Mouse (Mus musculus) thymus, adult 2 months (tissue): Measurements from ENCODE around the gene Srgap2.

Experiments used
- CTCF ChIP-seq: fragments of 200-500 bp; IDR thresholded peaks from 2 replicates; pipeline ENCODE4 v1.5.1; 2012; ENCODE audit warnings: mild to moderate bottlenecking, control low read depth, low read length, moderate library complexity, borderline replicate concordance; ENCODE audit not compliant: control insufficient read depth, poor library complexity, insufficient read depth; ENCODE audit errors: extremely low read depth
- POLR2A ChIP-seq: fragments of 200-500 bp; IDR thresholded peaks from 2 replicates; pipeline ENCODE4 v1.6.1; 2012; ENCODE audit warnings: mild to moderate bottlenecking, low read length, control low read depth, moderate library complexity; ENCODE audit not compliant: control insufficient read depth, poor library complexity, insufficient read depth; ENCODE audit errors: extremely low read depth

- no peak for TF ChIP-seq CTCF
- no peak for TF ChIP-seq POLR2A
These were observed 72.8 kb downstream of the Srgap2 start for GRCm38 (mm10) chr1:131454386-131454785.
